Mouse (Mus musculus) urinary bladder, postnatal 10 days (tissue): ENCODE results near the gene Taldo1.

Experiments
- DNase-seq: peaks from one replicate; pipeline ENCODE4 v3.0.0; 2022; ENCODE audit warnings: low spot score

Taldo1 gene

DNA sequence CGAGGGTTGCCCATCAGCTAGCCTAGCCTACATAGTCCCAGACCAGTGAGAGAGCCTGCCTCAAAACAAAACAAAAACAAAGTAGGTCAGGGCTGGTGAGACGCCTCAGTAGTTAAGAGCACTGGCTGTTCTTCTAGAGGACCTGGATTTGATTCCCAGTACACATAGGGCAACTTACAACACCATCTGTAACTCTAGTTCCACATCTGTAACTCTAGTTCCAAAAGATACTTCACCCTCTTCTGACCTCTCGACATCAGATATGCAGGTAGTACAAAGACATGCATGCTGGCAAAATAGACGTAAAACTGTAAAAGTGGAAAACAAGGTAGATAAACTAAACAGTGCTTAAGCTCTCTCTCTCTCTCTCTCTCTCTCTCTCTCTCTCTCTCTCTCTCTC is 31.8 kb downstream of the Taldo1 start:
- no peak for DNase-seq

DNA sequence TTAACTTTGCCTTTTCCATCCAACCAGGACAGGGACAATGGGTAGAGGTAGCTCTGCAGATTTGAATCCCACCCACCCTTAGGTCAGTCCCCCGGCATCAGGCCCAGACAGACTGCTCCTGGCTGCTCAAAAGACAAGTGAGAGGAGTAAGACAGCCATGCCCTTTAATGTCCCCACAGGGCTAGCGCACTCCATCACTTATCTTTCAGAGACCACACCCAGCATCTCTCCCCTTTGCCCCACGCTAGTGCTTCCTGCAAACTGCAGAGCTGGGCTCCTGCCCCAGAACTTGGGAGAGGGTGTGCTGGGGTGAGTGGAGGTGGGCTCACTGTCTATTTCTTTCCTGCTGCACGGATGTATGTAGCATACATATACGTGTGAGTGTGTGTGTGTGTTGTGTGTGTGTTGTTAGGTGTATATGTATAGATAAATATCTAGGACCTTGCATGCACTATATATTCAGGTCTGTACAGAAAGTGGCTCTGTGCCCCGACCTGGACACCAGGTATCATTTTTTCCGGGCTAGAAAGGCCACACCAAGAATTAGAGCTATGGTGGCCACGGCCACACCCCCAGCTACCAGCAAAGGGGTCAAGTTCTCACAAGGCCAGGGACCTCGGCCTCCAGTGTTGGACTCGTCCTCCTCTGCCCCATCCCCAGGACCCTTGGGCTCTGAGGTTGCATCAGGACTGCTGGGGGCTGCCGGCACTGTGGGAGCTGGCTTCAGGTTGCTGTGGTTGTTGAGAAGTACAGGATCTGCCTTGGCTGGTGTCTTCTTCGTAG is 35.1 kb downstream of the Taldo1 start:
- DNase-seq: no peak

DNA sequence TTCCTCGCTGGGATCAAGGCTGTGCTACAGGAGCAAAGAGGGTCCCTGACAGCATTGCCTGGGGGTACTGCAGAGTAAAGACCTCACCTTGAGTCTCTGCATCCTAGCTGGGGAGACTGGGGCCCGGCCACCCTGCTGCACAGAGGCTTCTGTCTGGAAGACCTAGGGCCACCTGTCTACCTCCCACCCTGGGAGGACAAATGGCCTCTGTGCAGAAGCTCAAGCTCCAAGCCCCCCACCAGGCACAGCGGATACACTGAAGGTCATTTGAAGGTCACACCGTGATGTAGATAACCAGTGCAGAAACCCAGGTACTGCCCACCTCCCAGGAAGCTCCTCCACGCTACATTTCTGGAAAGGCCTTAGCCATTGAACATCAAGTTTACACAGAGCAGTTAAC is 36.7 kb downstream of the Taldo1 start:
- no peak for DNase-seq

DNA sequence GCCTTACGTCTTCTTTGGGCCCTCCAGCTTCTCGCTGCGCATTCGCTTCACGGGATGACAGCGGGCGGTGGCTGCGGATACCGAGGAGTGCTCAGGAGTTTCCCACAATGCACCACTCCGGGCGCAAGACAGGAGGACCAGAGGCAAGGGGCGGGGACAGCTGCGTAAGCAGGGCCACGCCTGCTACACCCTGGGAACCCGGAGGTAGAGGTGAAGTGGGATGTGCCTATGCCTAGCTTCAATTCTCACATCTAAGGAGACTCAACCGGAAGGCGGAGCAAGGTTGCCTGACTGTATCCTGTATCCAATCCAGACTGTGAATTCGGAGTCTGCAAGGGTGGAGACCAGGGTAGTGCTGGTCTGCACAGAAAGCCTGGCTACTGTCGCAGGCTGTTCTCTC is 37.3 kb downstream of the Taldo1 start, which contains the start of gene Cend1:
TSS of gene Cend1 (minus strand) at position 182 of the 400 bp plus-strand sequence.
- no peak for DNase-seq

DNA sequence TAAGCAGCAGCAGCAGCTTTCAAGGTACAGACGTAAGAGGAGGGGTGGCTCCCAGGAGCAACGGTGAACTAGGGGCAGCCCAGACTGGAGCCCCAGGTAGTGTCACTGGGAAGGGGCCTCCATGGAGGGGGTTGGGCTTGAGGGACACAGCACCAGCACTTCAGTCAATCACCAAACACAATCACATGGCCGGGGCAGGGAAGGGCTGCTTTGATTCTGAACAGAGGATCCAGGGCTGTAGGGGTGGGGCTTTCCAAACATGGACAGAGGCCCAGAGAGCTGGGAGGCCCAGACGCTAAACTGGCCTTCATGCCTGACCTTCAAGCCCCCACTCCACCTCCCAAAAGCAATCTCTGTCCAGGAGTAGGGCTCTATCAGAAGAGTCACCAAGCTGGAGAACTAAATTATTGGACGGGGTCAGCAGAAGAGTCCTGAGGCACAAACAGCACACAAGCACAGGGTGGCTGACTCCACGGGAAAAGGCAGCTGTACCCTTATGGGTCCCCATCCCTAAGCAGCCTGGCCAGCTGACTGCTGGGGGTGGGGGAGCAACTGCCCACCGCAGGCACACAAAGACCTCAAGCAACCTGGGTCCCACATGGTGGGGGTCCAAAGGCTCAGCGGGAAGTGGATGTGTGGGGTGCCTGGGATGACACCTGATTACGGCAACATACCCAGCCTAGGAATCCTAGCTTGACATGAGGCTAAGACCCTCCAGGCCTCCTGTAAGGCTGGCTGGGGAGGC is 38.0 kb downstream of the Taldo1 start:
- DNase-seq: no peak

DNA sequence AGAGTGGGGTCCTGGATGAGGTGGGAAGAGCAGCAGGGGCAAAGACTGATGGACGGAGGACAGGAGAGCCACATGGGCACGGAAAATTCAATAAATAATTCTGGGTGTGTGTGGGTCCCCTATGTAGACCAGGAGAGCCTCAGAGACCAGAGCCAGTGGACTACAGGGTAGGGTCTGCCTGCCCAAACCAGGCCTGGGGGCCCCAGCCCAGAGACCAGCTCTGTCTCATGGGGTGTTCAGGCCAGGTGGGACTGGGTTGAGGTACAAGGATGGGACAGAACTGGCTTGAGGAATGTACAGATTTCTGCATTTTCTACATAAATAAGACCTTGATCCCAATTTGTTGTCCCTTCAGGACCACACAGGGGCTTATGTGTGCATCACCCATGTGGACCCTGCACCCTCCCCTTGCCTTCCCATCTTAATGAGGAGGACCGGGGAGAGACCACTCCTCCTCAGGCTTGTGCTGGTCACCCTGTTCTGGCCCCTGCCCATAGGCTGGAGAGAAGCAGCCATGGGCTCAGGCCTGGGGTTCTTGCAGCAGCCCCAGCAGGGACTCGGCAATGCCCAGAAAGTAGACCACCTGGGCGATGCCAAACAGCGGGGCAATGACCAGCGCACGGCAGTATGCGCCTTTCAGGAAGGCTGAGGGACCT is 38.7 kb downstream of the Taldo1 start:
- no peak for DNase-seq

DNA sequence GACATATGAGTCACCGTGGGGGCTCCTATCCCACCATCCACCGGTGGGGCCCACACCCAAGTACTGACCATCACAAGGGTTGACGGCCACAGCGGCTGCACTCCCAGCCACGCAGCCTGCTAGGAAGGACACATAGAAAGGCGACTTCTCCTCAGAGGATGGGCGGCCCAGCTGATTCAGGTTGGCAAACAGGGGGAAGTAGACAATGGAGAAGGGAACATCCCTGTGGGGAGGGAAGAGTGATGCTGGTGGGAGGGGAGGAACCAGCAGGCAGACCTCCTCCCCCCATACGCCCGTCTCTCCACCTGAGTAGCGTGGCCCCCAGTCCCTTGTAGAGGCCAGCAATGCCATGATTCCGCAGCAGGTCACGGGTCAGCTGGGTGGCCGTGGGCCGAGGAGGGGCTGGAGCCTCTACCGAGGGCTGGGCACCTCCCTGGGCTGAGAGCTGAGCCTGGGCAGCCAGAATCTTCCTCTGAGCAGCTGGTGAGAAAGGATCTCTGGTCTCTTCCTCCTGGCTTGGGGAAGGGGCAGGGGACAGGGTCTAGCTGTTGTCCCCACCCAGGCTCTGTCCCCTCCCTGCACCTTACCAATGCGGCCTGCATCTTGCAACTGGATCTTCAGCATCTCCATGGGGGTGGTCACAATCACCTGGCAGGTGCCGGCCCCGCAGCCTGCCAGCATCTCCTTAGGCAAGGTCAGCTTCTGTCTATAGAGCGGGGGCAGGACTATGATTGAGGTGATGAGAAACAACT is 39.6 kb downstream of the Taldo1 start:
- no peak for DNase-seq

- DNase-seq: no peak
Measured at GRCm38 (mm10) chr7:141432186-141432611, 40.2 kb downstream of the Taldo1 start.

DNA sequence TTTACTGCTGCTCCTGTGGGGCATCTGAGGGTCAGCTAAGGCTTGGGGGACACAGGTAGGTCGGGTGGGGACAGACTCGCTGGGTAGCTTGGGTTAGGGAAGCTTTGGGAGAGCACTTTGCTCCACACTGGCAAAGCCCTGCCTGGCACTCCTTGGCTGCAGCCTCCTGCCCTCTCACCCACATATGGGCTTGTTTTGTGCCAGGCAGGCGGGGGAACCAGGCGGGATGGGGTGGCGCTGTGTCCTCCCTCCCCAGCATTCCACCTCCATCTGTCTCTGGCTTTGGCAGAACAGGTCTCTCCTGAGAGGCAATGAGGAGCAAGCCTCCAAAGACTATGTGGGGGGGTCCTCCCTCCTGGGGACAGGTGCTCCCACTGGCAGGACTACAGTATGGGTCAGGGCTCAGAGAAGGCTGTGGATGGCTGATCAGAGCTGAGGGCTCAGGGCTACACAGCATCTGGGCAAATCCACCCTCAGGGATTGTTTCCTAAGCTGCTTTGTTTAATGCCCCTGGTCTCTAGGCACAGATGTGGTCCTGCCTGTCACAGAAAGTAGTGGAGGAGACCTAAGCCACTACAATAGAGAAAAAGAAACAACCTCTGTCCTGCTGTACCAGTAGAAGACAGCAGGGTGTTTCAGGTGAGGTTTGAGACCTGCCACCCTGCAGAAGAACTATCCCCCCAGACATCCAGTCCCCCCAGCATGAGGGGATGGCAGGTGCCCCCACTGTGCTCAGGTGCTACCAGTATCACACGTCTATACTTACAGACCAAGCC is 40.9 kb downstream of the Taldo1 start:
- no peak for DNase-seq

GRCm38 (mm10) chr7:141433517-141434400 is 41.8 kb downstream of the Taldo1 start:
- no peak for DNase-seq

- no peak for DNase-seq
Measured at GRCm38 (mm10) chr7:141434464-141434863, 42.5 kb downstream of the Taldo1 start.

- no peak for DNase-seq
Measured at GRCm38 (mm10) chr7:141435129-141435855, 43.3 kb downstream of the Taldo1 start.

GRCm38 (mm10) chr7:141435856-141436522 is 44.0 kb downstream of the Taldo1 start:
- DNase-seq: no peak

- DNase-seq: no peak
Measured at GRCm38 (mm10) chr7:141436523-141436892, 44.5 kb downstream of the Taldo1 start.

DNA sequence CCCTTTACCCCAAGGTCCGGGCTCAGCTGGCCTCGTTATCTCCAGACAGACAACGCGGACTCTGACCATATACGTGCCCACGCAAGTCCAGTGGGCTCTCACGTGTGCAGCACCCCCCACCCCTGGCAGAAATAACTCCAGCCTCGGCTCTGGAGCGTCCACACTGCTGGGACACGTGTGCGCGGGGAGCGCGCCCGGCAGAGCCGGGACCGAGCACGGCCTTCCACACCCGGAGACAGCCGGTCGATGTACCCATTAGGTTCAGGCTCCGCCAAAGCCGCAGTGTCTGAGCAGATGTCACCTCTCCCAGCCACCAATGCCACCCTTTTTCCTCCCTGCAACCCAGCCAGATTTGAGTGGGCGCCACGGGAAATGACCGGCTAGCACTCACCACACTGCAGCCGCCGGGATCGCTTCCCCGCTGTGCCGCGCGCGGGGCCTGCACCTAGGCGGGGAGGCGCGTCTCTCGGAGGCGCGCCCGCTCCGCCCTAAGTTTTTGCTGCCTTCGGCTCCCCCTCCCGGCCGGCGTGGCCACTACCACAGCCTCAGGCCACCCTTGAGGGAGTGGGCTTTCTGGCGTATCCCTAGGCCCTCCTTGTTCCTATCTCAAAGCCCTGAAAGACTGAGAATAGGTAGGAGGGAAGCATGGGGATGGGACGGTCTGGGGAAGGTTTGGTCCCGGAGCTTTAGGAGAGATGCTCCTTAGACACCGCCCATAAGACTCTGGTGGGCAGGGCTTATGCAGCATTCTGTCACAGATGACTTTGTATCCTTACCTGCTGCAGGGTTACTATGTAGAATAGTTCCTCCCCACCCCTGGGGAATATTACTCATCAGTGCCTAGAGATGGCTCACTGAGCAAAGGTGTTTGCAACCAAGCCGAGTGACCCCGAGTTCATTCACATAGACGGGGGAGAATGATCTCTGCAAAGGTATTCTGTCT is 45.5 kb downstream of the Taldo1 start, which contains the start of gene Slc25a22:
TSS of gene Slc25a22 (minus strand) at position 715 of the 943 bp plus-strand sequence.
- DNase-seq: no peak

DNA sequence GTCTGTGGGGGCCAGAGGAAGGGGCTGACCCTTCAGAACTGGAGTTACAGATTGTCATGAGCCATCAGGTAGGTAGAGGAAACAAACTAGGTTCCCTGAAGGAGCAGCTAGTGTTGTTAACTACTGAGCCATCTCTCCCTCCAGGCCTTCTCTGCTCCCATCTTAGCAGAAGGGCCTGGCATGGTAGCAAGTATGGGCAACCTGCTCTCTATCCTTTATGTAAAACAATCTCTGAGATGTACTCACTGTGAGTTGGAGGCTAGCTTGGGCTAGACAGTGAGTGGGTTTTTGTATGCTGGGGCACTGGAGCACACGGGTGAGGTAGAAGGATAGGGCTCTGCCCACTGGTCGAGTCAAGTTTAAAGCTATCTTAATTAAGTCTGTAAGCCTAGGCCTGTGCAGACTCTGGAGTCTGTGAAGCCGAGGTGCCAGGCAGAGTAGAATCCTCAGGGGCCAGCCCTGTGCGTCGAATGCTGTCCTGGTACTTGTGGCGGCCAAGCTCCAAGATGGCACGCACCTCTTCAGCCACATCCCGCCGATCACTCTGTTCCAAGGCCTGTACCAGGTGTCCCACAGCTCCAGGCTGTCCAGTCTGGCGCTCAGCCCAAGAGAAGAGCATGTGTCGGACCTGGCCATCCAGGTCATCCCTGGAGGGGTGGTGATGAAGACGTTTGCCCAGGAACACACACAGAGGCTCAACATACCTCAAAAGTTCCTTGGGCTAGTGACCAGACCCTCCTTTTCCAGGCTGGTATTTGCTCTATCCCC is 46.4 kb downstream of the Taldo1 start:
- DNase-seq: no peak

DNA sequence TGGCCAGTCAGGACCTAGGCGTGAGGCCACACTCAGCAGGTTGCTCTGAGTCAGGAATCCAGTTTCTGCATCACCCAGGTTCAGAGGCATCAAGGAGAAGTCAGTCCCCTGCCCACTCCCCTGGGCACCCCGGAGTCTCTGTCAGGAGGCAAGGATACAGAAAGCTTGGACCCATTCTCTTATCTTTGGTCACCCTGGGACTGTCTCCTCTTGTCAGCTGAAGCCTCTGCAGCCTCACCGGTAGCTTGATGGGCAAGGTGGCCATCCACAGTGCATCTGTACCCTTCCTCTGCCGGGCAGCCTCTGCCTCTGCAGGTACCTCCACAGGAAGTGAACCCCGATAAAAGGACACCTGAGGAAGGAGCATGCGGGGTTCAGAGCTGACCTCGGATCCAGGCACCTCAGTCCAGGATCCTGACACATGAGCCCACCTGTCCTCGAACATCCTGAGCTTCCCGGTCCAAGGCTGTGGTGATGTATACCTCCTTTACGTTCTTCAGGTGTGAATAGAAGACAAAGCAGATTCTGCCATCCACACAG is 47.2 kb downstream of the Taldo1 start:
- no peak for DNase-seq
